Mouse (Mus musculus) ES-Bruce4 (cell line): ENCODE data around the gene Lpin1.

ENCODE experiments used
- CTCF ChIP-seq: IDR thresholded peaks from one replicate; pipeline ENCODE4 v1.8.1; 2011; ENCODE audit warnings: low read depth, low read length
- EP300 ChIP-seq: IDR thresholded peaks from 2 replicates; pipeline ENCODE4 v1.6.1; 2011; ENCODE audit warnings: low read depth, low read length; ENCODE audit not compliant: insufficient read depth
- POLR2A ChIP-seq: IDR thresholded peaks from one replicate; pipeline ENCODE4 v1.8.1; 2011; ENCODE audit warnings: low read length; ENCODE audit not compliant: insufficient read depth

DNA sequence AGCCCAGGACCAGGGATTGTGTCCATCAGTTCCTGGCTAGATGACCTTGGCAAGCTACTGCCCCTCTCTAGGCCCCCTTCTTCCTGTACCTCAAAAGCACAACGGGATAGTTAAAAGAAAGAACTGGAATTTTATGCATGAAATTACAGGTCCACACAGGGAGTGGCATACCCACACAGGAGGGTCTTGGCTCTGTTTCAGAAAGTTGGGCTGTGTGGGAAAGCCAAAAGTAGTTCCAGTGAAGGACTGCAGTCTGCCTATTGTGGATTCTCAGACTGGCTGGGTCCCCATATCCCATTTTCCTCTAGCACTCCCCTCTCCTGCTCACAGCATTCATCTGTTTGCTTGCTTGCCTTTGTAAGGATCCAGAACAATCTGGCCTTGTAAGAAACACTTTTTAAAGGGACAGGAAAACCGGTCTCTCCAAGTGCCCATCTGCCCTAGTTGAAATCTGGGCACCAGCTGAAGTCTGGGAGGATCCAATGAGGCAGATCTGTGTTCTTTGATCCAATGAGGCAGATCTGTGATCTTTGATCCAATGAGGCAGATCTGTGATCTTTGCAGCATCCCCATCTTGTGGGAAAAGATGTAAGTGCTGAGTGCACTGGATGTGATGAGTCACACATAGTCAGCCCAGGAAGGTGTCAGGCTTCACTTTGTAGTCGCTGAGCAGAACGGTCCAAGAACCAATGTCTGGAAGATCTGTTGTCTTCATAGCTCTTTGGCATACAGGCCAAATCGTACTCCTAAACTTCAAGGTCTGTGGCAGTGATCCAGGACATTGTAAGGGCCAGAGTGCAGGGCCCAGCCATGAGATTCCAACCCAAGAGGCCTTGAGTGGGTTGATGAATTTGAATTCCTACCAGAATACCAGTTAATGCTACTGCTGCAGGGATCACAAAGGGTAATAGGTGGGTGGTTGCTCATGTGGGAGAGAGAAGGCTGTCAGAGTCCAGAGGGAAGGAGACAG is 46.4 kb upstream of the Lpin1 start:
- TF ChIP-seq POLR2A, result no peak
- TF ChIP-seq CTCF, result no peak
- no peak for TF ChIP-seq EP300
